ENCODE assay signal across 8 mouse cellular contexts in the genomic region with DNA sequence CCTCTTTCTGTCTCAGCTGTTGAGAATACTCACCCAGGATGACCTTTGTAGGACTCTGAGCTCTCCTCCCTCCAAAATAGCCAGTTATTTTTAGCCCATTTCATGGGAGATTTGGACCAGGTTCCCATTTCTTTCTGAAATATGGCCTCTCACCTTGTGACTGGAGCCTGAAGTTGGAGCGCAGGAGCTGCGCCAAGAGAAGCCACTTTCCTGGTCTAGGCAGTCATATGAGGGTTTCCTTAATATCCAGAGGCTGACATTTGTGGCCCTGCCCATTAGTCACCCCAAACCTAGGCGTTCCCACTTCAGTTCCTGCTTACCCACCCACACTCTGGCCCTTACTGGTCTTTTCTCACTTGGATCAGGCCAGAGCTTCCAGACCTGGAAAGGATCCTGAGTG. TPM values are rescaled to one million over a fixed set of nuclear protein-coding genes. Genes with fewer than 3 reads are reported as not detected.
DNase-seq lines count a peak whose midpoint lies in the region; ATAC-seq and TF ChIP-seq lines count a peak whose summit lies in the region.

A gene (plus strand): TSS at position 308 of the 400 bp plus-strand sequence.

- no peaks in the 10 kb centered on the region for H3K27me3 ChIP-seq in neural tube, embryonic 11.5 days (ENCODE audit: control insufficient read depth, insufficient read depth, low read length)
- no peaks in the 10 kb centered on the region for H3K27me3 ChIP-seq in forebrain, postnatal 0 days (ENCODE audit: insufficient read depth, low read length)
- H3K27me3 ChIP-seq in hindbrain, embryonic 13.5 days: no peaks in the 10 kb centered on the region
- H3K27me3 ChIP-seq in liver, embryonic 15.5 days: no peaks in the 10 kb centered on the region; the same call in 1 of the 2 replicates
- H3K27me3 ChIP-seq in stomach, embryonic 15.5 days (replicated peaks): no peaks in the 10 kb centered on the region

- no peaks in the 10 kb centered on the region for H3K9me3 ChIP-seq in neural tube, embryonic 11.5 days (ENCODE audit: control insufficient read depth, low read length)
- no peaks in the 10 kb centered on the region for H3K9me3 ChIP-seq in forebrain, postnatal 0 days (ENCODE audit: low read length)
- H3K9me3 ChIP-seq in hindbrain, embryonic 13.5 days: no peaks in the 10 kb centered on the region
- H3K9me3 ChIP-seq in liver, embryonic 15.5 days (replicated peaks): no peaks in the 10 kb centered on the region
- H3K9me3 ChIP-seq in stomach, embryonic 15.5 days: no peaks in the 10 kb centered on the region

- peak within 1 kb of the TSS; percentile 93 for H3K4me2 ChIP-seq in neural tube, embryonic 11.5 days (ENCODE audit: low read depth)
- peak within 1 kb of the TSS; percentile 69 for H3K4me2 ChIP-seq in forebrain, postnatal 0 days (ENCODE audit: low read depth)
- H3K4me2 ChIP-seq in hindbrain, embryonic 13.5 days: peak within 1 kb of the TSS; percentile 86
- H3K4me2 ChIP-seq in liver, embryonic 15.5 days: peak within 1 kb of the TSS; percentile 98
- peak within 1 kb of the TSS; percentile 85 for H3K4me2 ChIP-seq in stomach, embryonic 15.5 days

- H3K4me3 ChIP-seq in neural tube, embryonic 11.5 days (ENCODE audit: low read depth, low read length): peak within 1 kb of the TSS; percentile 70
- peak within 1 kb of the TSS; percentile 66 for H3K4me3 ChIP-seq in forebrain, postnatal 0 days (ENCODE audit: low read depth, low read length)
- H3K4me3 ChIP-seq in hindbrain, embryonic 13.5 days: peak within 1 kb of the TSS; percentile 75
- H3K4me3 ChIP-seq in liver, embryonic 15.5 days (replicated peaks): peak within 1 kb of the TSS; percentile 72
- H3K4me3 ChIP-seq in stomach, embryonic 15.5 days (replicated peaks): peak within 1 kb of the TSS; percentile 66

- peak within 1 kb of the TSS; percentile 66 for H3K9ac ChIP-seq in neural tube, embryonic 11.5 days (ENCODE audit: low read length)
- H3K9ac ChIP-seq in forebrain, postnatal 0 days: peak within 1 kb of the TSS; percentile 66
- H3K9ac ChIP-seq in hindbrain, embryonic 13.5 days: peak within 1 kb of the TSS; percentile 83
- peak within 1 kb of the TSS; percentile 64 for H3K9ac ChIP-seq in liver, embryonic 15.5 days
- H3K9ac ChIP-seq in stomach, embryonic 15.5 days: peak within 1 kb of the TSS; percentile 40

- 0 out of 2 replicates have a peak within 1 kb of the TSS, but pooled peaks have one; percentile 27 for H3K27ac ChIP-seq in neural tube, embryonic 11.5 days (ENCODE audit: low read depth, low read length)
- peak within 1 kb of the TSS; percentile 64 for H3K27ac ChIP-seq in forebrain, postnatal 0 days (ENCODE audit: low read depth, low read length)
- H3K27ac ChIP-seq in hindbrain, embryonic 13.5 days: peak within 1 kb of the TSS; percentile 87
- peak within 1 kb of the TSS; percentile 75 for H3K27ac ChIP-seq in liver, embryonic 15.5 days (replicated peaks)
- peak within 1 kb of the TSS; percentile 88 for H3K27ac ChIP-seq in stomach, embryonic 15.5 days

- no peak for DNase-seq in neural tube, embryonic 11.5 days (ENCODE audit: low spot score)
- no peak for DNase-seq in neural tube, embryonic 10.5 days (ENCODE audit: extremely low spot score, low spot score)
- no peak for DNase-seq in forebrain, postnatal 0 days
- no peak for DNase-seq in right cerebral cortex, postnatal 4 days
- DNase-seq in T-cell, adult 2 months (ENCODE audit: low spot score): no peak

- peaks cover 5% of the 10 kb centered on the region; the same call in 1 of the 2 replicates for H3K4me1 ChIP-seq in neural tube, embryonic 11.5 days (ENCODE audit: control insufficient read depth, insufficient read depth, low read length)
- 0 out of 2 replicates have a peak, but pooled peaks cover 3% of the 10 kb centered on the region for H3K4me1 ChIP-seq in forebrain, postnatal 0 days (ENCODE audit: insufficient read depth)
- H3K4me1 ChIP-seq in hindbrain, embryonic 13.5 days (replicated peaks): peaks cover 19% of the 10 kb centered on the region
- H3K4me1 ChIP-seq in liver, embryonic 15.5 days (replicated peaks): peaks cover 36% of the 10 kb centered on the region
- peaks cover 16% of the 10 kb centered on the region for H3K4me1 ChIP-seq in stomach, embryonic 15.5 days

- H3K36me3 ChIP-seq in neural tube, embryonic 11.5 days (ENCODE audit: control insufficient read depth, insufficient read depth, low read length): no peaks in the 10 kb centered on the region
- peaks cover 51% of the 10 kb centered on the region for H3K36me3 ChIP-seq in forebrain, postnatal 0 days (ENCODE audit: insufficient read depth)
- peaks cover 65% of the 10 kb centered on the region for H3K36me3 ChIP-seq in hindbrain, embryonic 13.5 days
- H3K36me3 ChIP-seq in liver, embryonic 15.5 days (replicated peaks): no peaks in the 10 kb centered on the region
- no peaks in the 10 kb centered on the region; the same call in 1 of the 2 replicates for H3K36me3 ChIP-seq in stomach, embryonic 15.5 days

- no peak for ATAC-seq in neural tube, embryonic 11.5 days (ENCODE audit: insufficient read depth, low FRiP score, low TSS enrichment)
- ATAC-seq in forebrain, postnatal 0 days: no peak
- ATAC-seq in hindbrain, embryonic 13.5 days (ENCODE audit: low FRiP score): no peak
- no peak for ATAC-seq in liver, embryonic 15.5 days (ENCODE audit: insufficient read depth)
- no peak for ATAC-seq in stomach, embryonic 15.5 days (ENCODE audit: insufficient read depth, low FRiP score, low read depth)

- no peak for TF ChIP-seq CTCF in forebrain, postnatal 0 days (IDR thresholded peaks at IDR 0.05; ENCODE audit: low read depth)

- 94% methylated on average over 3 of the region's 3 CpGs for WGBS in neural tube, embryonic 11.5 days
- 96% methylated on average over 3 of the region's 3 CpGs for WGBS in forebrain, postnatal 0 days
- WGBS in hindbrain, embryonic 13.5 days: 94% methylated on average over 3 of the region's 3 CpGs
- 74% methylated on average over 3 of the region's 3 CpGs for WGBS in liver, embryonic 15.5 days (ENCODE audit: insufficient replicate concordance)
- 77% methylated on average over 3 of the region's 3 CpGs for WGBS in stomach, embryonic 15.5 days

RNA-seq across cellular contexts. Expression of the gene that starts here (rescaled TPM):
- 8.8 and 13.2 TPM in 2 replicates for polyA plus RNA-seq in neural tube, embryonic 11.5 days (2014; fragmentation: Nextera tagmentation; extraction: Ambion mirVana)
- total RNA-seq in forebrain, postnatal 0 days (2014; rRNA removed): 19.4 and 29.6 TPM in 2 replicates
- polyA plus RNA-seq in forebrain, postnatal 0 days (2015; fragmentation: Nextera tagmentation; extraction: Ambion mirVana): 15.9 and 18.0 TPM in 2 replicates
- 15.1 and 16.1 TPM in 2 replicates for polyA plus RNA-seq in hindbrain, embryonic 13.5 days (2015; fragmentation: Nextera tagmentation; extraction: Ambion mirVana)
- polyA plus RNA-seq in liver, embryonic 15.5 days (2015; fragmentation: Nextera tagmentation; extraction: Ambion mirVana): 6.3 and 6.5 TPM in 2 replicates
- 12.8 and 18.5 TPM in 2 replicates for polyA plus RNA-seq in stomach, embryonic 15.5 days (2015; fragmentation: Nextera tagmentation; extraction: Ambion mirVana)

Comparison
In these comparisons a context has a peak if more than half of its experiments do, and no peak if none do; other contexts are left out.
1. H3K27ac ChIP-seq: peak in every context shown above with its lines; median percentile 88 in stomach, embryonic 15.5 days; 87 in hindbrain, embryonic 13.5 days; 75 in liver, embryonic 15.5 days; 64 in forebrain, postnatal 0 days; 27 in neural tube, embryonic 11.5 days.